Mouse (Mus musculus) heart, postnatal 0 days (tissue): ENCODE measurements at regions not wholly inside any gene's neighbourhood (a gene's known extent, or its start where the extent isn't known, plus 50 kb on each side); places are given as distances from the start of the nearest gene placed in this dataset.

Experiments used
- CTCF ChIP-seq: IDR thresholded peaks from 2 replicates; pipeline ENCODE4 v1.5.1; 2016; ENCODE audit warnings: antibody characterized with exemption, control low read depth, low read depth
- EP300 ChIP-seq: IDR thresholded peaks from 2 replicates; pipeline ENCODE4 v1.6.1; 2016; ENCODE audit warnings: antibody characterized with exemption, low read depth

DNA sequence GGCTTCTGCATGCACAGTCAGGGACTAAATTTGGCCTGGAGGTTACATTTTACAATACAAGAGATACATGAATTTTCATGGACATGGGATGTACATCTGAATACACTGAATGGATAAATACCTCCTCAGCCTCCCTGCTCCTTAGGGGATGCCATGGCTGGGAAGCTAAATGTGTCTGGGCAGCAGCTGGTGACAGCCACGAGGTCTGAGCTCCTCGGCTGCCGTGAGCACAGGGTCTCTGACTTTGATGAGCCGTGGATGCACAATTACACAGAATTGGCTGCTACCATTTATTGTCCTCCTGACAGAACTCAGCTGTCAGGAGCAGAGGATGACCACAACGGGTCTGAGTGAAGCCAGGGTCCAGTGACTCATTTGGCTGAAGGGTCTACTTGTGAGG is 80.3 kb upstream of the Arhgap21 start:
- no peak for TF ChIP-seq CTCF
- TF ChIP-seq EP300, result no peak
